Mouse (Mus musculus): ENCODE data around the gene Slc46a3. TPM values are rescaled to one million over a fixed set of nuclear protein-coding genes. Genes with fewer than 3 reads are reported as not detected.

Slc46a3 gene
- polyA plus RNA-seq, 1 experiment from 2014 or later, result 1.8 TPM

- Histone ChIP-seq H3K27me3 (ENCODE audit: control insufficient read depth, insufficient read depth, low read length) (no peaks in the 10 kb centered on the region), H3K4me3 (ENCODE audit: low read length) (no peak overlapping the region), H3K9ac (ENCODE audit: low read depth, low read length) (no peak overlapping the region), H3K9me3 (ENCODE audit: control insufficient read depth, low read length) (peaks cover 2% of the 10 kb centered on the region; the same call in 1 of the 2 replicates), H3K4me1 (ENCODE audit: control insufficient read depth, insufficient read depth, low read length) (no peaks in the 10 kb centered on the region), H3K36me3 (ENCODE audit: control insufficient read depth, insufficient read depth, low read length) (peaks cover 6% of the 10 kb centered on the region; the same call in 1 of the 2 replicates), H3K27ac (ENCODE audit: low read depth, low read length) (no peak overlapping the region), H3K4me2 (replicated peaks; ENCODE audit: low read depth, low read length) (no peak overlapping the region)
- 49% methylated on average over 6 of the region's 6 CpGs for WGBS
- no peak for ATAC-seq (ENCODE audit: low FRiP score, low TSS enrichment)
Observed at GRCm38 (mm10) chr5:147883581-147883980, 11.0 kb downstream of the Slc46a3 start.

- no peak overlapping the region for H3K9ac ChIP-seq (ENCODE audit: low read depth, low read length)
- WGBS, result 94% methylated on average over 17 of the region's 17 CpGs
- H3K27ac ChIP-seq (ENCODE audit: low read depth, low read length), result no peak overlapping the region
- H3K9me3 ChIP-seq (ENCODE audit: control insufficient read depth, low read length), result peaks cover 2% of the 10 kb centered on the region; the same call in 1 of the 2 replicates
- no peak for ATAC-seq (ENCODE audit: low FRiP score, low TSS enrichment)
- H3K4me1 ChIP-seq (ENCODE audit: control insufficient read depth, insufficient read depth, low read length), result no peaks in the 10 kb centered on the region
- no peak overlapping the region for H3K4me3 ChIP-seq (ENCODE audit: low read length)
- H3K27me3 ChIP-seq (ENCODE audit: control insufficient read depth, insufficient read depth, low read length), result no peaks in the 10 kb centered on the region
- H3K4me2 ChIP-seq (replicated peaks; ENCODE audit: low read depth, low read length), result no peak overlapping the region
- peaks cover 36% of the 10 kb centered on the region for H3K36me3 ChIP-seq (ENCODE audit: control insufficient read depth, insufficient read depth, low read length)
Observed at GRCm38 (mm10) chr5:147879971-147880682, 14.5 kb downstream of the Slc46a3 start.

- Histone ChIP-seq H3K9ac (ENCODE audit: low read depth, low read length) (no peak overlapping the region), H3K4me1 (ENCODE audit: control insufficient read depth, insufficient read depth, low read length) (no peaks in the 10 kb centered on the region), H3K27me3 (ENCODE audit: control insufficient read depth, insufficient read depth, low read length) (no peaks in the 10 kb centered on the region), H3K27ac (ENCODE audit: low read depth, low read length) (no peak overlapping the region), H3K4me2 (replicated peaks; ENCODE audit: low read depth, low read length) (no peak overlapping the region), H3K36me3 (ENCODE audit: control insufficient read depth, insufficient read depth, low read length) (peaks cover 62% of the 10 kb centered on the region), H3K9me3 (ENCODE audit: control insufficient read depth, low read length) (peaks cover 2% of the 10 kb centered on the region; the same call in 1 of the 2 replicates), H3K4me3 (ENCODE audit: low read length) (no peak overlapping the region)
- WGBS, result 92% methylated on average over 6 of the region's 6 CpGs
- no peak for ATAC-seq (ENCODE audit: low FRiP score, low TSS enrichment)
Observed at GRCm38 (mm10) chr5:147877520-147877919, 17.1 kb downstream of the Slc46a3 start.

- WGBS, result 90% methylated on average over 8 of the region's 8 CpGs
- H3K4me3 ChIP-seq (ENCODE audit: low read length), result no peak overlapping the region
Observed at GRCm38 (mm10) chr5:147875210-147875609, 19.4 kb downstream of the Slc46a3 start.

GRCm38 (mm10) chr5:147874491-147875065 lies 20.0 kb downstream of the Slc46a3 start:
- Histone ChIP-seq H3K27ac (ENCODE audit: low read depth, low read length) (no peak overlapping the region), H3K36me3 (ENCODE audit: control insufficient read depth, insufficient read depth, low read length) (peaks cover 87% of the 10 kb centered on the region), H3K4me3 (ENCODE audit: low read length) (no peak overlapping the region), H3K9ac (ENCODE audit: low read depth, low read length) (no peak overlapping the region), H3K9me3 (ENCODE audit: control insufficient read depth, low read length) (no peaks in the 10 kb centered on the region), H3K27me3 (ENCODE audit: control insufficient read depth, insufficient read depth, low read length) (no peaks in the 10 kb centered on the region), H3K4me2 (replicated peaks; ENCODE audit: low read depth, low read length) (no peak overlapping the region), H3K4me1 (ENCODE audit: control insufficient read depth, insufficient read depth, low read length) (no peaks in the 10 kb centered on the region)
- WGBS, result 95% methylated on average over 18 of the region's 18 CpGs
- no peak for ATAC-seq (ENCODE audit: low FRiP score, low TSS enrichment)

More at GRCm38 (mm10) chr5:147875210-147875609, 19.4 kb downstream of the Slc46a3 start:
- Histone ChIP-seq H3K4me2 (replicated peaks; ENCODE audit: low read depth, low read length) (no peak overlapping the region), H3K4me1 (ENCODE audit: control insufficient read depth, insufficient read depth, low read length) (no peaks in the 10 kb centered on the region), H3K36me3 (ENCODE audit: control insufficient read depth, insufficient read depth, low read length) (peaks cover 85% of the 10 kb centered on the region), H3K9ac (ENCODE audit: low read depth, low read length) (no peak overlapping the region), H3K27ac (ENCODE audit: low read depth, low read length) (no peak overlapping the region), H3K27me3 (ENCODE audit: control insufficient read depth, insufficient read depth, low read length) (no peaks in the 10 kb centered on the region), H3K9me3 (ENCODE audit: control insufficient read depth, low read length) (no peaks in the 10 kb centered on the region)
- no peak for ATAC-seq (ENCODE audit: low FRiP score, low TSS enrichment)

- Histone ChIP-seq H3K9me3 (ENCODE audit: control insufficient read depth, low read length) (no peaks in the 10 kb centered on the region), H3K9ac (ENCODE audit: low read depth, low read length) (no peak overlapping the region), H3K27ac (ENCODE audit: low read depth, low read length) (no peak overlapping the region), H3K36me3 (ENCODE audit: control insufficient read depth, insufficient read depth, low read length) (peaks cover 89% of the 10 kb centered on the region), H3K4me3 (ENCODE audit: low read length) (no peak overlapping the region), H3K4me2 (replicated peaks; ENCODE audit: low read depth, low read length) (no peak overlapping the region), H3K4me1 (ENCODE audit: control insufficient read depth, insufficient read depth, low read length) (no peaks in the 10 kb centered on the region), H3K27me3 (ENCODE audit: control insufficient read depth, insufficient read depth, low read length) (no peaks in the 10 kb centered on the region)
- 83% methylated on average over 15 of the region's 15 CpGs for WGBS
- no peak for ATAC-seq (ENCODE audit: low FRiP score, low TSS enrichment)
Observed at GRCm38 (mm10) chr5:147871091-147871820, 23.4 kb downstream of the Slc46a3 start.

GRCm38 (mm10) chr5:147870296-147870695 lies 24.3 kb downstream of the Slc46a3 start:
- H3K4me1 ChIP-seq (ENCODE audit: control insufficient read depth, insufficient read depth, low read length), result no peaks in the 10 kb centered on the region
- 32% methylated on average over 1 of the region's 1 CpGs for WGBS
- no peak overlapping the region for H3K4me3 ChIP-seq (ENCODE audit: low read length)
- no peak overlapping the region for H3K9ac ChIP-seq (ENCODE audit: low read depth, low read length)
- peaks cover 83% of the 10 kb centered on the region for H3K36me3 ChIP-seq (ENCODE audit: control insufficient read depth, insufficient read depth, low read length)
- no peaks in the 10 kb centered on the region for H3K27me3 ChIP-seq (ENCODE audit: control insufficient read depth, insufficient read depth, low read length)
- peak; percentile 62; the same call in 1 of the 2 replicates for ATAC-seq (ENCODE audit: low FRiP score, low TSS enrichment)
- H3K9me3 ChIP-seq (ENCODE audit: control insufficient read depth, low read length), result no peaks in the 10 kb centered on the region
- no peak overlapping the region for H3K27ac ChIP-seq (ENCODE audit: low read depth, low read length)
- no peak overlapping the region for H3K4me2 ChIP-seq (replicated peaks; ENCODE audit: low read depth, low read length)

- peak; percentile 40; the same call in 1 of the 2 replicates for ATAC-seq (ENCODE audit: low FRiP score, low TSS enrichment)
- 91% methylated on average over 6 of the region's 6 CpGs for WGBS
- Histone ChIP-seq H3K4me2 (replicated peaks; ENCODE audit: low read depth, low read length) (no peak overlapping the region), H3K36me3 (ENCODE audit: control insufficient read depth, insufficient read depth, low read length) (peaks cover 80% of the 10 kb centered on the region), H3K4me3 (ENCODE audit: low read length) (no peak overlapping the region), H3K27me3 (ENCODE audit: control insufficient read depth, insufficient read depth, low read length) (no peaks in the 10 kb centered on the region), H3K27ac (ENCODE audit: low read depth, low read length) (no peak overlapping the region), H3K4me1 (ENCODE audit: control insufficient read depth, insufficient read depth, low read length) (no peaks in the 10 kb centered on the region), H3K9ac (ENCODE audit: low read depth, low read length) (no peak overlapping the region), H3K9me3 (ENCODE audit: control insufficient read depth, low read length) (no peaks in the 10 kb centered on the region)
Observed at GRCm38 (mm10) chr5:147869568-147869967, 25.0 kb downstream of the Slc46a3 start.

GRCm38 (mm10) chr5:147868674-147869073 lies 25.9 kb downstream of the Slc46a3 start:
- Histone ChIP-seq H3K27ac (ENCODE audit: low read depth, low read length) (no peak overlapping the region), H3K27me3 (ENCODE audit: control insufficient read depth, insufficient read depth, low read length) (no peaks in the 10 kb centered on the region), H3K9me3 (ENCODE audit: control insufficient read depth, low read length) (no peaks in the 10 kb centered on the region), H3K36me3 (ENCODE audit: control insufficient read depth, insufficient read depth, low read length) (peaks cover 80% of the 10 kb centered on the region), H3K9ac (ENCODE audit: low read depth, low read length) (no peak overlapping the region), H3K4me2 (replicated peaks; ENCODE audit: low read depth, low read length) (no peak overlapping the region), H3K4me3 (ENCODE audit: low read length) (no peak overlapping the region), H3K4me1 (ENCODE audit: control insufficient read depth, insufficient read depth, low read length) (no peaks in the 10 kb centered on the region)
- no peak for ATAC-seq (ENCODE audit: low FRiP score, low TSS enrichment)
- WGBS, result 92% methylated on average over 4 of the region's 4 CpGs

Measured in kidney, embryonic 14.5 days (tissue).